Mouse (Mus musculus): ENCODE measurements around the gene Pth2.

DNA sequence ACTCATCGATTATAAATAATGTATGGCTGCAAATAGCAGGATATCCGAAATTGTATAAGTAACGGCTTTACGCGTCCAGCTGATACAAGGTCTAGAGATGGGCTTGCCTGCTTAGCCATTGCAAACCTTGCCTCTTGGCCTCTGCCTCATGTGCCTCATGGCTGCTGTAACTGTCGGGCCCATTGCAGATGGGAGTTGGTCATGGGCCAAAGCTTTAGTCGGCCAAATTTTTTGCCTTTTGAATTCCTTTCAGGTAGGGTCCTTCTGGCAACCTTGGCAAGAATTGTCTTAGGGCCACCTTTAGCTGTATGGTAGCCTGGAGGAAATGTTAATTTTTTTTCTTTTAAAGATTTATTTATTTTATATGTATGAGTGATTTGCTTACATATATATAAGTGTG, 44.0 kb downstream of the Pth2 start:
- TF ChIP-seq ZNF384 (IDR thresholded peaks at IDR 0.05; ENCODE audit: low read depth, low read length) (no peak), ETS1 (conservative IDR thresholded peaks at IDR 0.05; ENCODE audit: low read depth, low read length) (no peak), SIN3A (IDR thresholded peaks at IDR 0.05; ENCODE audit: low read length) (no peak), SMC3 (IDR thresholded peaks at IDR 0.05; ENCODE audit: low read depth, low read length) (no peak)
